Mouse (Mus musculus) megakaryocyte-erythroid progenitor cell, adult 5-6 weeks (primary cell): ENCODE data around the gene Aldh18a1. TPM values are rescaled to one million over a fixed set of nuclear protein-coding genes. Genes with fewer than 3 reads are reported as not detected.

Experiments
- ATAC-seq: replicated peaks from 2 replicates; pipeline ENCODE4 v1.8.0; 2016; ENCODE audit warnings: mild to moderate bottlenecking, inconsistent platforms; ENCODE audit not compliant: severe bottlenecking, poor library complexity, low FRiP score, low TSS enrichment
- total RNA-seq, 2 experiments: library from RNA; stranded (forward) in 1 of 2; stranded (reverse) in 1 of 2; fragments of 200-1000, 215-1000 nt in 1 of 2; fragments of >200 nt in 1 of 2; fragmentation: Nextera tagmentation in 1 of 2; gene quantifications; 2 replicates each; pipeline ENCODE4 v1.2.3; 2014 to 2017

The Aldh18a1 gene
- total RNA-seq, 2 experiments from 2014 or later = 89.6 to 106 TPM

- no peak for ATAC-seq
These were observed 45.5 kb downstream of the Aldh18a1 start for GRCm38 (mm10) chr19:40542776-40543175.

- ATAC-seq = peak; percentile 73
These were observed 51.7 kb downstream of the Aldh18a1 start for GRCm38 (mm10) chr19:40536526-40536925.

GRCm38 (mm10) chr19:40532525-40532924 is 55.7 kb downstream of the Aldh18a1 start:
- ATAC-seq = no peak

GRCm38 (mm10) chr19:40530323-40530722 is 57.9 kb downstream of the Aldh18a1 start:
- ATAC-seq = peak; percentile 85

- ATAC-seq = no peak
These were observed 60.0 kb downstream of the Aldh18a1 start for GRCm38 (mm10) chr19:40528254-40528653.

- no peak for ATAC-seq
These were observed 61.8 kb downstream of the Aldh18a1 start for GRCm38 (mm10) chr19:40526367-40527014.

- no peak for ATAC-seq
These were observed 64.7 kb downstream of the Aldh18a1 start for GRCm38 (mm10) chr19:40523431-40524005.

GRCm38 (mm10) chr19:40520403-40520802 is 67.9 kb downstream of the Aldh18a1 start:
- no peak for ATAC-seq

- ATAC-seq = no peak
These were observed 69.6 kb downstream of the Aldh18a1 start for GRCm38 (mm10) chr19:40518706-40519105.

- no peak for ATAC-seq
These were observed 72.7 kb downstream of the Aldh18a1 start for GRCm38 (mm10) chr19:40515596-40515995.

- ATAC-seq = no peak
These were observed 73.9 kb downstream of the Aldh18a1 start for GRCm38 (mm10) chr19:40514376-40514775.

GRCm38 (mm10) chr19:40513632-40514078 is 74.6 kb downstream of the Aldh18a1 start, which contains the start of gene Sorbs1:
Gene Sorbs1 (minus strand): TSS chr19:40513779.
- ATAC-seq = peak; percentile 94

GRCm38 (mm10) chr19:40512500-40513421 is 75.5 kb downstream of the Aldh18a1 start:
- peak; percentile 13; the same call in 1 of the 2 replicates for ATAC-seq

- peak; percentile 49 for ATAC-seq
These were observed 76.5 kb downstream of the Aldh18a1 start for GRCm38 (mm10) chr19:40511679-40512309.

GRCm38 (mm10) chr19:40511100-40511439 is 77.2 kb downstream of the Aldh18a1 start:
- no peak for ATAC-seq

- ATAC-seq = no peak
These were observed 77.7 kb downstream of the Aldh18a1 start for GRCm38 (mm10) chr19:40510387-40511099.

GRCm38 (mm10) chr19:40509274-40509673 is 79.0 kb downstream of the Aldh18a1 start:
- no peak for ATAC-seq

- no peak for ATAC-seq
These were observed 79.4 kb downstream of the Aldh18a1 start for GRCm38 (mm10) chr19:40508851-40509250.

GRCm38 (mm10) chr19:40506965-40507364 is 81.3 kb downstream of the Aldh18a1 start:
- no peak for ATAC-seq
